Mouse (Mus musculus) lung, postnatal 0 days (tissue): Measurements from ENCODE around the gene Nrros. TPM values are rescaled to one million over a fixed set of nuclear protein-coding genes. Genes with fewer than 3 reads are reported as not detected.

ENCODE experiments used
- ATAC-seq: fragments of 200-750 bp; cut with Nextera tagmentation; 2 replicates; pipeline ENCODE4 v1.8.0; 2017; ENCODE audit warnings: moderate library complexity
- DNase-seq: peaks from one replicate; pipeline ENCODE4 v3.0.0-alpha.2; 2016; ENCODE audit warnings: low spot score
- H3K27ac ChIP-seq: fragments of 300-500 bp; sonication (generic); 2 replicates; pipeline ENCODE4 v1.5.1; 2014; ENCODE audit warnings: antibody characterized with exemption, mild to moderate bottlenecking, low read length, mixed read lengths
- H3K27me3 ChIP-seq: fragments of 300-500 bp; sonication (generic); replicated peaks from 2 replicates; pipeline ENCODE4 v1.6.1; 2014; ENCODE audit warnings: low read length, mixed read lengths; ENCODE audit not compliant: insufficient read depth
- H3K36me3 ChIP-seq: fragments of 300-500 bp; sonication (generic); 2 replicates; pipeline ENCODE4 v1.6.1; 2014; ENCODE audit warnings: low read length, mixed read lengths; ENCODE audit not compliant: insufficient read depth
- H3K4me1 ChIP-seq: fragments of 300-500 bp; sonication (generic); 2 replicates; pipeline ENCODE4 v1.6.1; 2014; ENCODE audit warnings: antibody characterized with exemption, low read depth, low read length, mixed read lengths; ENCODE audit not compliant: insufficient read depth
- H3K4me2 ChIP-seq: fragments of 300-500 bp; sonication (generic); replicated peaks from 2 replicates; pipeline ENCODE4 v1.6.1; 2014; ENCODE audit warnings: low read depth, mild to moderate bottlenecking, low read length, moderate library complexity, mixed read lengths
- H3K4me3 ChIP-seq: fragments of 300-500 bp; sonication (generic); 2 replicates; pipeline ENCODE4 v1.5.1; 2014; ENCODE audit warnings: low read depth, low read length
- H3K9ac ChIP-seq: fragments of 300-500 bp; sonication (generic); replicated peaks from 2 replicates; pipeline ENCODE4 v1.6.1; 2014; ENCODE audit warnings: low read depth, mild to moderate bottlenecking
- H3K9me3 ChIP-seq: fragments of 300-500 bp; sonication (generic); 2 replicates; pipeline ENCODE4 v1.6.1; 2016; ENCODE audit warnings: low read length, mixed read lengths
- CTCF ChIP-seq: IDR thresholded peaks from 2 replicates; pipeline ENCODE4 v1.5.1; 2016; ENCODE audit warnings: antibody characterized with exemption, mild to moderate bottlenecking
- EP300 ChIP-seq: IDR thresholded peaks from 2 replicates; pipeline ENCODE4 v1.6.1; 2016; ENCODE audit warnings: antibody characterized with exemption, mild to moderate bottlenecking, control low read depth
- WGBS: fragments of 180-500 bp; shearing (Covaris S2); extraction: QIAGEN DNeasy Blood & Tissue Kit; methylation state at CpG from one replicate; pipeline ENCODE4 v1.1.7; 2014; 5-methylcytosine and 5-hydroxymethylcytosine counted together
- polyA plus RNA-seq: library from polyadenylated mRNA; unstranded; fragments of >200 nt; fragmentation: Nextera tagmentation; extraction: Ambion mirVana; gene quantifications from 2 replicates; pipeline ENCODE4 v1.2.1, GENCODE M21; 2015

The Nrros gene
- polyA plus RNA-seq, 1 experiment from 2014 or later = 31.5 TPM

DNA sequence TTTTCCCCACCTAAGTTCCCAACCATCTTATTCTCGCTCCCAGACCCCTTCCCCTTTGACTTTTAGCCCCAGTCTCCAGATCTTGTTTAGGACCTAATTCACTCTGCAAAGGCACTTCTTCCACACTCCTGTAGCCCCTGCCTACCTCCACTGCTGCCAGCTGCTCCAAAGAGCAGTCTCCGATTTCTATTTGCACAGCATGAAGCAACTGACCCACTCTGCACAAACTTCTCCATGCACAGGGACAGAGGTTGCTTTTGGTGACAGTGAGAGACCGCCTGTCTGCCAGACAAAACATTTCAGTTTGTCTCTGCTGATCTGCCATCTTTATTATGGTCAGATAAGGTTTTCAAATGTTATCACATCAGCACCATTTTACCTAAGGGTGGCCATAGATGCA, 32.2 kb downstream of the Nrros start:
- no peak overlapping the region for H3K4me2 ChIP-seq
- no peaks in the 10 kb centered on the region; the same call in 1 of the 2 replicates for H3K4me1 ChIP-seq
- no peak for ATAC-seq
- whole genome bisulfite sequencing = 64% methylated on average over 3 of the region's 3 CpGs
- no peak overlapping the region for H3K9ac ChIP-seq
- no peaks in the 10 kb centered on the region for H3K27me3 ChIP-seq
- no peak overlapping the region for H3K4me3 ChIP-seq
- DNase-seq = no peak
- TF ChIP-seq EP300 = no peak
- no peak for TF ChIP-seq CTCF
- no peaks in the 10 kb centered on the region for H3K36me3 ChIP-seq
- H3K9me3 ChIP-seq = no peaks in the 10 kb centered on the region
- H3K27ac ChIP-seq = no peak overlapping the region

- peak overlapping the region; percentile 48 for H3K4me2 ChIP-seq
- H3K27ac ChIP-seq = peak overlapping the region; percentile 85
Measured at GRCm38 (mm10) chr16:32130190-32130826, 35.1 kb downstream of the Nrros start.

GRCm38 (mm10) chr16:32129449-32130189, 35.8 kb downstream of the Nrros start:
- Histone ChIP-seq H3K36me3 (no peaks in the 10 kb centered on the region), H3K4me3 (peak overlapping the region; percentile 17; the same call in 1 of the 2 replicates), H3K4me2 (peak overlapping the region; percentile 48), H3K9me3 (no peaks in the 10 kb centered on the region), H3K27ac (peak overlapping the region; percentile 85), H3K9ac (no peak overlapping the region), H3K4me1 (no peaks in the 10 kb centered on the region; the same call in 1 of the 2 replicates), H3K27me3 (no peaks in the 10 kb centered on the region)
- DNase-seq (no peak), ATAC-seq (peak; percentile 22)
- WGBS = 53% methylated on average over 20 of the region's 20 CpGs
- TF ChIP-seq CTCF = no peak
- TF ChIP-seq EP300 = no peak

More at GRCm38 (mm10) chr16:32130190-32130826, 35.1 kb downstream of the Nrros start:
- 45% methylated on average over 16 of the region's 16 CpGs for WGBS
- Histone ChIP-seq H3K4me1 (no peaks in the 10 kb centered on the region; the same call in 1 of the 2 replicates), H3K27me3 (no peaks in the 10 kb centered on the region), H3K4me3 (peak overlapping the region; percentile 17; the same call in 1 of the 2 replicates), H3K9me3 (no peaks in the 10 kb centered on the region), H3K36me3 (no peaks in the 10 kb centered on the region), H3K9ac (no peak overlapping the region)
- DNase-seq (peak; percentile 87), ATAC-seq (peak; percentile 91)
- TF ChIP-seq EP300 (peak; percentile 91), CTCF (no peak)

- no peak overlapping the region for H3K4me2 ChIP-seq
- TF ChIP-seq CTCF (no peak), EP300 (peak; percentile 94)
- WGBS = 54% methylated on average over 4 of the region's 4 CpGs
- H3K4me3 ChIP-seq = no peak overlapping the region
- H3K9ac ChIP-seq = no peak overlapping the region
- H3K27me3 ChIP-seq = no peaks in the 10 kb centered on the region
- H3K27ac ChIP-seq = peak overlapping the region; percentile 62
- DNase-seq (peak; percentile 54), ATAC-seq (peak; percentile 72)
- no peaks in the 10 kb centered on the region for H3K36me3 ChIP-seq
- H3K9me3 ChIP-seq = no peaks in the 10 kb centered on the region
- no peaks in the 10 kb centered on the region; the same call in 1 of the 2 replicates for H3K4me1 ChIP-seq
Measured at GRCm38 (mm10) chr16:32127046-32127445, 38.3 kb downstream of the Nrros start.

DNA sequence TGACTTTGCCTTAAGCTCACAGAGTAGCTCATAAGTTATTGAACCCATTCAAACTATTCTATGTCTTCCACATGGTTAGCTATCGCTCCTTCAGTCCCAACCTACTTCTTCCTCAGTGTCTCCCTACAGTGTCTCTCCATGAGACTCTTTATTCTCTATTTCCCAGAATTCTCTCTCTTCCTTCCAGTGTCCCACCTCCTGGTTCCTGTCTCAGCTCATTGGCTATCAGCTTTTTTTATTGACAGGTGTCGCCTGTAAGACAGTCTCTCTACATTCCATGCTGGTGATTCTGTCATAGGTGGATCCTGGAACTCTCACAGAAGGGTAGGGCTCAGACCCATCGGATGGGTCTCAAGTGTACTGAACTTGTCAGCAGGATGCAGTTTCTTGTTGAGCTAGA, 40.0 kb downstream of the Nrros start:
- no peak for ATAC-seq
- Histone ChIP-seq H3K36me3 (no peaks in the 10 kb centered on the region), H3K4me1 (no peaks in the 10 kb centered on the region; the same call in 1 of the 2 replicates), H3K9ac (no peak overlapping the region), H3K9me3 (no peaks in the 10 kb centered on the region), H3K27ac (peak overlapping the region; percentile 69; the same call in 1 of the 2 replicates), H3K27me3 (no peaks in the 10 kb centered on the region), H3K4me2 (no peak overlapping the region), H3K4me3 (no peak overlapping the region)
- DNase-seq = no peak
- TF ChIP-seq EP300 (no peak), CTCF (no peak)
- 78% methylated on average over 3 of the region's 3 CpGs for WGBS

GRCm38 (mm10) chr16:32124444-32125335, 40.7 kb downstream of the Nrros start:
- Histone ChIP-seq H3K4me3 (no peak overlapping the region), H3K27ac (peak overlapping the region; percentile 69), H3K36me3 (no peaks in the 10 kb centered on the region), H3K4me2 (no peak overlapping the region), H3K9ac (no peak overlapping the region), H3K4me1 (no peaks in the 10 kb centered on the region; the same call in 1 of the 2 replicates), H3K9me3 (no peaks in the 10 kb centered on the region), H3K27me3 (no peaks in the 10 kb centered on the region)
- DNase-seq (peak; percentile 59), ATAC-seq (peak; percentile 83)
- 44% methylated on average over 17 of the region's 17 CpGs for whole genome bisulfite sequencing
- peak; percentile 84 for TF ChIP-seq EP300
- TF ChIP-seq CTCF = no peak
